Mouse (Mus musculus) bone marrow macrophage, adult 2 months (primary cell): ENCODE data around the gene Nsun4.

Experiments
- CTCF ChIP-seq: IDR thresholded peaks from 2 replicates; pipeline ENCODE4 v1.5.1; 2012; ENCODE audit warnings: low read depth, mild to moderate bottlenecking, low read length, moderate library complexity
- POLR2A ChIP-seq: IDR thresholded peaks from 2 replicates; pipeline ENCODE4 v1.6.1; 2012; ENCODE audit warnings: mild to moderate bottlenecking, low read depth, low read length, borderline replicate concordance

GRCm38 (mm10) chr4:115989382-115989781, 64.3 kb downstream of the Nsun4 start:
- TF ChIP-seq POLR2A: no peak
- TF ChIP-seq CTCF: no peak
